Mouse (Mus musculus): ENCODE data around the gene Gm28539.
A peak's percentile ranks its signal among the peaks of the same experiment; 100 is the strongest.
"Not testable (repeated sequence)": the region's sequence is repeated elsewhere in the genome, so short reads cannot be mapped to it uniquely, and the experiment has no call there.

The Gm28539 gene

DNA sequence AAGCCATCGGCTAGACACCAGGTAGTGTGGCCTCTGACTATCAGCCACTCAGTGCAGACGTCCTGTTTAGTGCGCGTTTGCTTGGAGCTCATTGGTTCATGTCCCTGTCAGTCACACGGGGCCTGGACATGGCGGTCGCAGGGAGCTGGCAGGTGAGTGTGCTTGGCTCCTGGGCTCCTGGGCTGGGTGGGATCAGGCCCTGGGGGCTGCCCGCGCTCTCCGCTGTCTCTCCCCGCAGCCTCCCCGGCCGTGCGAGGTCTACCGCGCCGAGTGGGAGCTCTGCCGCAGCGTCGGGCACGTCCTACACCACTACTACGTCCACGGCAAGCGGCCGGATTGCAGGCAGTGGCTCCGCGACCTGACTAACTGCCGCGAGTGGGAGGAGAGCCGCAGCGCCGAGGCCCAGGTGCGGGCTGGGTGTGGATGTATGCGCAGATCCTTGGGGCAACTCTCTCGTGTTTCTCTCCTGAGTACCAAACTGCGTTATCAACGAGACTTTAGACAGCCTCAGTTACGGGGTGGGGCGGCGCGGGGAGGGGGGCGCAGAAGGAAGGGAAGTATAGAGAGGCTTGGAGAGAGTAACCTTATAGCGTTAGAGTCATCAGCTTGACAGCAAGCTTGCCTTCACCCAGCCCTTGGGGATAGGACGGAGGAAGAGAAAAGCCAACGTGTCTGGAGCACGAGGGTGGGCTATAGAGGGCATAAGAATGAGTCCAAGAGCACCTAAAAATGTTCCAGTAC, at the start of gene Gm28539, which contains the start of gene 2510002D24Rik:
Gene Gm28539 (plus strand): TSS at position 117 of the 741 bp plus-strand sequence.
Gene 2510002D24Rik (plus strand): TSS at position 111 of the 741 bp plus-strand sequence.
- peak; percentile 98 for DNase-seq

DNA sequence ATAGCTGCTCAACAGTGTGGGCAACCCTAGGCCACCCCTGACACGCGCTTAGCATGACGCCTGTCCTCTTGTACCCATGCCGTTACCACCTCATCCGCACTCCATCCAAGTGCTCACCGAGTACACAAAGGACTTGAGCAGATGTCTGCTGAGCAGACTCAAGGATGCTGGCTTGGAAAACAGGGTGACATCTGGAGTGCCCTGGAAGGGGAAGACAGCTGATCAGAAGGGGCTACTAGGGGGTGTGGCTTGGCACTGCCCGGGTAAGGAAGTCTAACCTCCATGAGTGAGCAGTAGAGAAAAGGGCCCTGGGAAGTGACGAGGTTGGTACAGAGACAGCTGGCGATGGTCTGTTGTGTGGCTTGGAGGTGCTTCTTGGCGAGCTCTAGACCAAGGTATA, 49.7 kb upstream of the Gm28539 start:
- no peak for DNase-seq

DNA sequence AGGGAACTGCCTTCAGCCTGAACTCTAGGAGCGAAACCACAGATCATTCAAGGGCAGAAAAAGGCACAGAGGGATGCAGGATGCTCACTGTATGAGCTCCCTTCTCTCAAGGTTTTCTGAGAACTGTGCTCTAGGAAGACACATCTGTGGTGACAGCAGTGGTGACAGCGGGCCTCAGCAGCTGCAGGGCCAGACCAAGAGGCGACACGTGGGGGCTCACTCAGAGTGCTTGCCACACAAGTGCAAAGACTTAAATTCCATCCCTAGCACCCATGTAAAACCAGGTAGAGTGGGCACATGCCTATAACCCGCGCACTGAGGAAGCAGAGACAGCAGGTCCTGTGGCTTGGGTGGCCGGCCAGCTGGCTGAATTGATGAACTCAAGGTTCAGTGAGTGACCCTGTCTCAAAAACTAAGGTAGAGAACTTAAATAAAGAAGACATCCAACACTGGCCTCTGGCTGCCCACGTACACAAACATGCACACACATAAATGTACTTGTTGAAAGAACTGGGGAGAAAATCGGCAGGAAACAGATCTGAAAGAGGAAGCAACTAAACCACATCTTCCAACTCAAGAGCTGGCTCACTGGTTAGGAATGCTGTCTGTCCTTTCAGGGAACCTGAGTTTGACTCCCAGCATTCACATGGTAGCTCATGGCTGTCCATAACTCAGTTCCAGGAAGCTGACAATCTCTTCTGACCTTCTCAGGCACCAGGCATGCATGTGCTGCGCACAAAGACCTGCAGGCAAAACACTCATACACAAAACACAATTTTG, 47.6 kb upstream of the Gm28539 start:
- DNase-seq = no peak

DNA sequence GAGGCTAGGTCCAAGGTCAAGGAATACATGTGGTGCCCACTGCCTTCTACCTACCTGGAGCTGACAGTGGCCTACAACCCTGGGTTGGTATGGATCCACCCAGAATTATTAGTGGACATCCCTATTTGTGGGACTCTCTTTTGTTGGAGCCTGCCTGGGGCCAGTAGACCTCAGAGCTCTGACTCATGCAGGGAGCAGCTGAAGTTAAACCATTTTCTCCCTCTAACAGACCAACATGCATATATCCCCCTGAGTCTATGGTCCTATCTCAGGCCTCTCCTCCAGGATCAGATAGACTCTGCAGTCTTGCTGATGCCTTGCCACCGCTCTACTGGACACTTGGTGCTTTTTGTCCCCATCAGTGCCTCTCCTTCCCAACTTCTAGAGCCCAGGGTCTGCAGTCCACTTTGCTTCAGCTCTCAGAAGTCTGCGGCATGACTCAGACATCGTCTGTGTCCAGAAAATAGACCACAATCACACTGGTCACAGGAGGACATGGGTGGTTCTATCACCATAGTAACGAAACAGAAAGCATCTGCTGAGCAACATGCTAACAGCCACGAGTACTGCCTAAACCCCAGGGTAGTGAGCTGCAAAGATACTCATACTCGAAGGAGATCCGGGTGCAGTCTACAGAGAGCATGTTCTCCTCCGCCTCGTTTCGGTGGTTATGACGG, 41.0 kb upstream of the Gm28539 start:
- DNase-seq = no peak

DNA sequence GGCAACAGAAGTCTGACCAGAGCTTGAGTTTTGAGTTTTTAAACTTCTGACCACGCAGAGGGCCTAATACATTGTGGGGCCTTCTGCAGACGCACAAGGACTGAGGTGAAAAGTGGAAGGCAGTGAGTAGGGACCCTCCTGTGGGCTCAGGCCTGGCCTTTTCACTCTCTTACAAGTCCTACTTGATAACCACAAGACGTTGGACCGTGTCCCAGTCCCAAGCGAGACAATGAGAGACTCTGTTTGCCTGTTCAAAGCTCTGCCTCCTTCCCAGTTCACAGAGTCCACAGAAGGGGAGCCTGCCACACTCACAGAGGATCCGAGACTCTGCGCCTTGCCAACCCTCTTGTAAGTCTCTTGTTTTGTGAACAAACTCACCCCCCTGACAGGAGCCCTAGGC, 39.7 kb upstream of the Gm28539 start:
- DNase-seq = no peak

DNA sequence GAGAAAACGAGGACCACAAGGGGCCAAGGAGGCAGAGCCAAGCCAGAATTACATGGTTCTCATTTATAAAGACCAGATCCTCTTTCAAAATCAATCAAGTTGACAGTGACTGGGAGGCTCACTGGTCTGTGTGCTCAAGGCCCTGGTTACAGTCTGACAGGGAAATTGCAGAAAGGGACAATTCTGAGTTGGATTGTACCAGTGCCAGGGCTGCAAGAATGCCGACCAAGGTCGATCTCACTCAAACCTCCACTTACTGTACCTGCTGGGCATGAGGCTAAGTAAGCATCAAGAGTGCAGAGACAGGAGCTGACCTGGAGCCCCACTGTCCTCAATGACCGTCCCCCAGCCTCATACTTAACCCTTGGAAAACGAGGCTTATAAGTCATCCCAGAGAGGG, 38.2 kb upstream of the Gm28539 start:
- DNase-seq = no peak

DNA sequence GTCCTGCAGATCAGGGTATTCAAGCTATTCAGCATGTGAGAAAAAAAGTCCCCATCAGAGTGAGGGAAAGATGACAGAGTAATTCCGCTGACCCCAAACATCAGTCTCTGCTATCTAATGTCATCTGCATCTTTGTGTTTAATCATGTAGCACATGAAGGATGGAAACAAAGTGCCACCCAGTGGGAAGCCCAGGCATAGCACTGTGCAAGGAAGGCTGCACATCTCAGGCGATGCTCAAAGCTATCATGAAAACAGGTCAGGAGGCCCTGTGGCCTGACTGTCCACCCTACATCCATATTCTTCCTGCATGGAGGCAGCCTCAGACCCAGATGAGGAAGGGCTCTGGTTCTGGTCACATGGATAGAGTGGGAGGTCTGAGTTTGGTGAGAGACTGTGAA, 37.5 kb upstream of the Gm28539 start:
- DNase-seq = peak; percentile 30

DNA sequence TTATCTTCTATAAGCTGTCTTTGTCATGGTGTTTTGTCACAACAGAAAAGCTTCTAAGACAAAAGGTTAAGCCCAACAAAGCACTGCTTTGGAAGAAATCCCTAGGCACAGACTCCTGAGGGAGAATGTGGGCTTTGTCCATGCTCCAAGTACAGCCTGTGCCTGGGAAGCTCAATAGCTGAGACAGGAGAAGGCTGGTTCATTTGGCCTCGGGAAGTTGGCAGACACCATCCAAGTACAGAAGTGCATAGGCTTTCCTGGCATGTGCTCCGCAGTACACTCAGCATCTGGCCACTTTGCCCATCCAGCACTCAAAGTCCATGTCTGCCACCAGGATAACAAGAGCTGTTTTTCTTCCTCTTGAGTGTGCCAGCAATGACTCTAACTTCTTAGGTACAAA, 30.6 kb upstream of the Gm28539 start:
- no peak for DNase-seq

DNA sequence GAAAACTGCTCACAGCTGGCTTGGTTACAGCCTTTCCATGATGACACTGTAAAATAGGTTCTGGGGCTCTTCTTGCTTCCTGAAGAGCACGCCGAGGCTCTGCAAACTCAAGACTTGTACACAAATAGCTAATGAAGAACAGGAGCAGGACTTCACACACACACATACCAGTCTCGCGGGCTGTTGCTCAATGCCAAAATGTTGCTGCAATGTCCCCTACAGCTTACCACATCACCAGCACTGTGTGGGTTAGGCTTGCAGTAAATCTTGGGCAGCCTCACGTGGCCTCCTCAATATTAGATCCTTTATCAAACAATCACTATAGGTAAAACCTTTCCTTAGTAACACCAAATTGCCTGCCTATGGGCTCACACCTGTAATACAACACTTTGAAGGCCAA, 27.4 kb upstream of the Gm28539 start:
- DNase-seq = no peak

DNA sequence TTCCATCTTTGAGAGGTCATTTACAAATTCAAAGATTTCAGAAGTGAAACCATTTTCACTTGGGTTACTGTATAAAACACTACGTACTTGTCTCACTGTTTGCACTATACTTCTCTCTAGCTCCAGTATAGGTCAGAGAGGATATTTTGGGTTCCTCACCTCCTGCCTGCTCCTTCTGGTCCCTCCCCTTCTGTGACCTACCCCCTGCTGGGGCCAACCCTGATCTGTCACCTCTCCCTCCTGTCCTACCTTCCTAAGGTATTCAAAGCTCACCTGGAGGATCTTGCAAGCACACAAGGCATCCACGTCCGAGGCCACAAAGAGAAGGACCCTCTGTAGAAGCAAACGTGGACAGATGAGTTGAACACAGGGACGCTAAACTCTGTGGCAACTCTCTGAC, 25.4 kb upstream of the Gm28539 start:
- DNase-seq = no peak

DNA sequence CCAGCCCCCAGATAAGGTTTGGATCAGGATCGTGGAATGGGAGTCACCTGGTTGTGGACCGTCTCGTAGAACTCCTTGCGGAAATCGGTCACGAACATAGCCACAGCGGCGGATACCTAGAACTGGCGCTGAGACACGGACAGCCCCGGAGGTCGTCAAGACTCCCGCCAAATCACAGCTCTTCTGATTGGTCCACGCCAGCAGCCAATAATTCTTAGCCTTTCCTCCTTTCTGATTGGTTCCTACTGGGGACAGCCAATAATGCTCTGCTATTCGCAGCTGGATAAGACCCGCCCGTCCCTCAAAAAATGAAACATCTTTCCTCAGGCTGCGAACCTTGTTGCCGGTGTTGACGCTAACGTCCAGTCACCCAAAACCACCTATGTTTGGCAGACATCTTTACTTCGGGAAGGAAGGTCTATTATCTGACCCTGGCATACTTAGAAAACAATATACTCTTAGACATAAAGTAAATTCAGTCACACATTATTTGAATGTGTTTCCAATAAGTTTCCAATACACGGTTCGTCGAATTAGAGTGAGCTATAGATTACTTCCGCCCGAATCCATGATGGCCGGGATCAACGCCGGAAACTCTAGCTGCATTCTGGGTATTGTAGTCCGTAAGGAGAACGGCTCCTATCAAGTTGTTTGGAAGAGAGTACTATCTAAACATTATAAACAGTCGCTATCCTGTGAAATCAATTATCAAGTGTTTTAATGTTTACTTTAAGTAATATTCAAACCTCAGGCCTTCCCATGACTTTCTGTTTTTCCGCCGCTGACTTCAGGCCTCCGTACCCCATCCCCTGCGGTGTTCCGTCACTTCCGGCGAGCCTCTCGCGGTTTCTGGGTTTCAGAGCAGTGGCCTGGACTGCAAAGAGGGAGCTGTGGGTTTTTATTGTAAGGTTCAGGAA, 24.7 kb upstream of the Gm28539 start, which contains the start of the genes Ufd1 and Cdc45:
Gene Ufd1 (plus strand): TSS at position 312 of the 917 bp plus-strand sequence.
Gene Cdc45 (minus strand): TSS at position 520 of the 917 bp plus-strand sequence.
- DNase-seq = peak; percentile 94

DNA sequence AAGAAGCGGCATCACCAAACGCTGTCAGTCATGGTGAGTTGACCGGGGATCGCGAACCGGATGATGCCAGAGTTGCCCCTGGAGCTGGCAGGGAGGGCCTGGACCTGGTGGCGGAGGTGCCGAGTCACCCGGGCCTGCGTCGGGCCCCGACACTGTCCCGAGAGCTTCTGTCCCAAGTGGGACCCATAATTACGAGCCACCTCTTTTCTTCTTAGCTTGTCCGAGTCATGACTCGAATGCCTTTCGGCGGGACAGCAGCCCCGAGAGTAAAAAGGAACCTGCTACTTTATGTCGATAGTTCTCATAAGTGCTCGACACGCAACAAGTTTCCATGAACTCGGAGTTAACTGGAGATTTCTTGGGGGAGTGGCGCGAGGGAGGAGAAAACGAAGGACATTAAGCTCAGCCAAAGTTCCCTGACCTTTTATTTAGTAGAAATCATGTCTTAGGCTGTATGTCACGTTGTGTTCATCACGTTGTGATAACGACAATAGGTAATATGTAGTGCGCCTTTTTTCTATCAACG, 23.9 kb upstream of the Gm28539 start:
- no peak for DNase-seq

DNA sequence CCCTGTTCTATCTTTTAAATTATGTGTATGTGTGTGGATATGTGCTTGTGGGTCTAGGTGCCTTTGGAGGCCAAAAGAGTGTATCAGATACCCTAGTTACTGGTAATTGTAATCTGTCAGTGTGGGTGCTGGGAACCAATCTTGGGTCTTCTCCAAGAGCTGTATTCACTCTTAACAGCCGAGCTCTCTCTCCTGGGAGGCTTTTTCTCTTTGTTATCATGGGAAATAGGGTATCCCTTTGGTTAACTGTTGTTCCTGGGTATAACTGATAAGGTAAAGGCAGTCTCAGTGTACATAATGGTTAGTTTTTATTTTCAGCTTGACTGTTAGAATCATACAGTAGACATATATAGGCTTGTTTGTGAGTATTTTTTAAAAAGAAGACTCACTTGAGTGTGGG, 14.0 kb upstream of the Gm28539 start:
- no peak for DNase-seq

DNA sequence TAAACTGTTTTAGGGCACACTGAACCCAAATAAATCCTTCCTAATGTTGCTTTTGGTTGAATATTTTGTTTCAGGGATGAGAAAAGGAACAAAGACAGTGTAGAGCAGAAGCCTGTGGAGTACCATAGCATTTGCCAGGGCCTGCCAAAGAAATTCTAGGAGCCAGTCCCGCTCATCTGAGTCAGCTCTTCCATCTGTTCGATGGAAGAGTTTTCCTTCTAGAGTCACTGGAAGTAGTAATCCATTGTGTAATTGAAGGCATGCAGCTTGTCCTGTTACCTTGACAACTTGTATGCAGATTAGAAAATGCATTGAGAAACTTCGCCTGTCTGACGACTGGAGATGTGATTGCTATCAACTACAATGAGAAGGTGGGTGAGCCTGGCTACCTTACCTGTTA, 13.5 kb upstream of the Gm28539 start:
- no peak for DNase-seq

DNA sequence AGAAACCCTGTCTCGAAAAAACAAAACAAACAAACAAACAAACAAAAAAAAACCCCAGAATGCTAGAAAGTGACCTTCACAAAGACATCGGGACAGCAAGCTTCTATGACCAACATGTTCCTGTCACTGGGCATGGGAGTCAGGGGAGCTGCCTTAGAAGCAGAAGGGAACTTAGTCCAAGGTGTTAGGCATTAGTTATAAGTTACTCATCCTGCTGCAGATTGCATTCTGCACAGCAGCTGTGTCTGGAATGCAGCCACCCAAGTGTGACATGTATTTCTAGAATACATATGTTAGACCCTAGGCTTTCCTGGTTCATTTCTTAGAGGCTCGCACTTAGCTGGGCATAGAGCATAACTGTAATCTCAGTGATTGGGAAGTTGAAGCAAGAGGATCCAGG, 7.8 kb upstream of the Gm28539 start:
- no peak for DNase-seq

DNA sequence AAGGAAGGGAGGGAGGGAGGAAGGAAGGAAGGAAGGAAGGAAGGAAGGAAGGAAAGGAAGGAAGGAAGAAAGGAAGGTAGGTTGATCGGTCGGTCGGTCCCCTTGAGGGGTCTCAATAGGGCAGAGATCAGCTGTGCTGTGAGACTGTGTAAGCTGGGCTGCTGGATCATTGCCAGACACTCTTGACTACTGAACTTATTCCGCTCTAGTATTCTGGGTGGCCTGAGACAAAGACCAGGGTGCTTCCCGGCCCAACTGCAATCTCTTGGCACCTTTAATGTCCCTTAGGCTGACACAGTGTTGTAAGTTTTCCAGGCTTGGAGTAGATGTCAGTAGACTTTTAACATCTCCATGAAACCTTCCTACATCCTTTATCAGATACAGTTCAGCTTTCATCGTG, 7.3 kb upstream of the Gm28539 start:
- no peak for DNase-seq

DNA sequence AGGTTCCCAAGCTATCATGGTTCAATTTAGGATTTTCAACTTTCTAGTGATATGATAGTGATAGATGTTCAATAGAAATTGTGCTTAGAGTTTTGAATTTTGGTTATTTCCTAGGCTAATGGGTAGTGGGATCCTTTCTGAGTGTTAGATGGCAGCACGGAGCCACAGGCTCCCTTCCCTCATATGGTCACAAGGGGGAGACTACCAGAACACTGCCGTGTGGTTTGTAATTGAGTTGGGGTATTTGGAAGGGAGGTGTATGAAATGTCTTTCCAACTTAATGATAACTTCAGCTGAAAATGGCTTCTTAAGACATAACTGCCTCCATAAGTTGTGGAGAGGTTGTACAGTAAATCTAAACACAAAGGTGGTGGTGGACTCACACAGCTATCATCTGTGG, 2.9 kb upstream of the Gm28539 start:
- no peak for DNase-seq

DNA sequence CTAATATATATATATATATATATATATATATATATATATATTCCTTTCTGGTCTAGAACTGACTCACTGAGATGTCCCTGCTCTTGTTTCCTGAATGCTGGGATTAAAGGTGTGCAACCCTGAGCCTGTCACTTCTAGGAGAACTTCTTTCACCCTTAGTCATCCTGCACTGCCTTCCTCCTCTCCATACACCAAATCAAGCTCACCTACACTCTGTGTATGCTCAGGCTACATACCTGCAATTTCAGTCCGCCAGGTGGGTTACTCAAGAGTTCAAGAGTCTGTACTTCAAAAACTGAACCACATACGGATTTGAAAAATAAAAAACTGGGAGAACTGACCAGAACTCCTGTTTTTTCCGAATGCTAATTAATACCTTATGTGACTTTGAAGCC, 314 bp upstream of the Gm28539 start:
- DNase-seq = no peak

DNA sequence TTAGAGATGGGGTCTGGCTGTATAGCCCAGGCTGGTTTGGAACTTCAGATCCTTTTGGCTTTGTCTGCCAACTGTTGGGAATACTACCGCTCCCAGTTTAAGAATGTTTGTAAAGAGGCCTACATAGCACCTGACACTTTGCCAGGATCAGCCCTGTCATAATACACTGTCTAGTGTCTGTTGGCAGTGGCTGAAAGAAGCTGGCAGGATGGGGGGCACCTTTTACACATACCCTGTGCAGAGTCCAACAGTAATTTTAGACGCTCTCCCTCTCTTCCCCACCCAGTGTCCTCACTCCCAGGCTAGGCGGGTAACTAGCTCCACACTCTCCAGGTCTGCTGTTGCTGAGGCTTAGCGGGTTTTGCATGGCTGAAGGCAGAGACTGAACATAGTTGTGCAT, 2.0 kb downstream of the Gm28539 start:
- DNase-seq = no peak

DNA sequence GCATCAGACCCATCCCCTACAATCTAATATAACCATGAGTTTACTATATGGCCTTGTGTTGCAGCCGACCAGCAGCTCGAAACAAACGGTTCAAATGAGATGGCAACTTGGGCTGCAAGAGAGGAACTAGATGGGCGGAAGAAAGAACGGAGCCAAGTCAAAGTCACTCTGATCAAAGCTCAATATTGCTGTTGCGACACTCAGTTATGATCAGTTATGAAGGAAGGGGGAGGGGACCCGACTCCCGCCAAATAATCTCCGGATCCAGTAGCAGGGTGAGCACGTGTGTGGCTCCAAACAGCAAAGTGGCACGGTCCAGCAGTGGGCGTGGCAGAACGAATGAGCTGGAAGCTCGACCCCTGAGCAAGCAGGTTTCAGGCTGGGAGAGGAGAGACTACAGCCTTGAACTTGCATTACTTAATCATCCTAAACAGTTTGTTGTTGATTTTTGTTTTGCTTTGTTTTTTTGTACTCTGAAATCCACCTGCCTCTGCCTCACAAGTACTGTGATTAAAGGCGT, 10.0 kb downstream of the Gm28539 start:
- DNase-seq = no peak

DNA sequence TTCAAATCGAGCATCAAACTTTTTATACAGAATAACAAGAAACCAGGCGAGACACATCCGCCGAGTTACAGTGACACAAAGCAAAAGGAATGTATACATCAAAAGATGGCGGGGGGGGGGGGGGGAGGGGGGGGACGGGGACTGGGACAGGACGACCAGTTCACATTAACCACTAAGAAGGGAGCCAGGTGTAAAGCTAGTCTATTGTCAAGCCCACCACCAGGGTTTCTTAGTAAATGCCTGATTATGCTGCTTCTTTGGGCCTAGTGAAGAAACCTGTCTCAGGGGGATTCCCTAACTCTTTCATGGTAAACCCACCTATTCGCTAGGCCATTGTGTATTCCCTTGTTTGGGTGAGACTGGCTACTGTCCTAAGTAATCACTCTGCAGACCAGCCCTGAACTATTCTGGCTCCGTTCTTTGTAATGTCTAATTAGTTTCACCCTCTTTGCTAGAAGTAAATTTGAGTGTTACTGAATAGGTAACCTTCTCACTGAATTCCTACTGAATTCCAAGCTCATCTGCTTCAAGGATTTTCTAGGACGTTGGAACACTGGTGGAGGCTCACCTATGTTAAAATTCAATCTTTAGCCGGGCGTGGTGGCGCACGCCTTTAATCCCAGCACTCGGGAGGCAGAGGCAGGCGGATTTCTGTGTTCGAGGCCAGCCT, 13.3 kb downstream of the Gm28539 start:
- not testable (repeated sequence) for DNase-seq
